Mouse (Mus musculus): ENCODE results near the gene Ntmt1. TPM values are rescaled to one million over a fixed set of nuclear protein-coding genes. Genes with fewer than 3 reads are reported as not detected.
A peak's percentile ranks its signal among the peaks of the same experiment; 100 is the strongest.

Ntmt1 gene
- polyA plus RNA-seq, 1 experiment from 2014 or later, result 72.7 TPM

- H3K36me3 ChIP-seq, result peaks cover 46% of the 10 kb centered on the region
- H3K4me3 ChIP-seq, result peak overlapping the region; percentile 69
Measured at GRCm38 (mm10) chr2:30826825-30827748, 19.5 kb downstream of the Ntmt1 start.

GRCm38 (mm10) chr2:30827749-30828475 lies 20.3 kb downstream of the Ntmt1 start:
- Histone ChIP-seq H3K36me3 (peaks cover 38% of the 10 kb centered on the region), H3K4me2 (peak overlapping the region; percentile 80), H3K4me3 (peak overlapping the region; percentile 69), H3K9me3 (no peaks in the 10 kb centered on the region), H3K27me3 (replicated peaks) (no peaks in the 10 kb centered on the region), H3K27ac (replicated peaks) (peak overlapping the region; percentile 53), H3K4me1 (peaks cover 31% of the 10 kb centered on the region), H3K9ac (peak overlapping the region; percentile 87)
- WGBS, result under 1% methylated on average over 63 of the region's 63 CpGs
- ATAC-seq (ENCODE audit: extremely low read depth, insufficient number of reproducible peaks, low FRiP score, low TSS enrichment), result peak; percentile 66

More at GRCm38 (mm10) chr2:30826825-30827748, 19.5 kb downstream of the Ntmt1 start:
- 29% methylated on average over 26 of the region's 26 CpGs for WGBS
- no peaks in the 10 kb centered on the region for H3K27me3 ChIP-seq (replicated peaks)
- ATAC-seq (ENCODE audit: extremely low read depth, insufficient number of reproducible peaks, low FRiP score, low TSS enrichment), result 0 out of 2 replicates have a peak, but pooled peaks have one; percentile 23
- no peaks in the 10 kb centered on the region for H3K9me3 ChIP-seq
- peak overlapping the region; percentile 53 for H3K27ac ChIP-seq (replicated peaks)
- H3K9ac ChIP-seq, result peak overlapping the region; percentile 87
- peaks cover 31% of the 10 kb centered on the region for H3K4me1 ChIP-seq
- peak overlapping the region; percentile 80 for H3K4me2 ChIP-seq

GRCm38 (mm10) chr2:30829315-30829714 lies 21.7 kb downstream of the Ntmt1 start:
- Histone ChIP-seq H3K9ac (no peak overlapping the region), H3K4me2 (no peak overlapping the region), H3K36me3 (peaks cover 24% of the 10 kb centered on the region), H3K27ac (replicated peaks) (no peak overlapping the region), H3K4me3 (no peak overlapping the region), H3K27me3 (replicated peaks) (no peaks in the 10 kb centered on the region), H3K9me3 (no peaks in the 10 kb centered on the region), H3K4me1 (peaks cover 32% of the 10 kb centered on the region)
- WGBS, result 38% methylated on average over 5 of the region's 5 CpGs
- no peak for ATAC-seq (ENCODE audit: extremely low read depth, insufficient number of reproducible peaks, low FRiP score, low TSS enrichment)

DNA sequence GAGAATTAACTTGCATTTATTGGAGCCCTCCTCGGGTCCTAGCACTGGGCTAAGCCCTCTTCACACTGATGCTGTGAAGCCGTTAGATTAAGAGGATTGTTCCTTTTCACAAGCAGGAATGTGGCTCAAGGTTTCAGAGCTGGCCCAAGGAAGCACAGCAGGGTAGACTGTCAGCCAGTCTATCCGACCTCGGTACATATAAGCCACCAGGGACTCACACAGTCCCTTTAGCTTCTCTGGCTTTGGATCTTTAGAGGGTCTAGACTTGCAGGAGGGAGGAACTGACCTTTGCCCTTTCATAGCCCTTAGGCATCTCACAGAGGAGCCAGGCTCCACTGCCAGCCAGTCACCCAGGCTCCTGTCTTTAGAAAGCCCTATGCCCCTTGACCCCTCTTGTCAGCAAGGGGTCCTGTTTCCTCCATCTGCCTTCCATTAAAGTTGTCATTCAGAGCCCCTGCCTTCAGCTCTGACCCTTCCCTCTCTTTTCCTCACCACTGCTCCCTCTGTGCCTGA lies 22.7 kb downstream of the Ntmt1 start, which contains the start of gene Asb6:
Gene Asb6 (minus strand): TSS at position 51 of the 513 bp plus-strand sequence.
- H3K27me3 ChIP-seq (replicated peaks), result no peaks in the 10 kb centered on the region
- no peak within 1 kb of the TSS for H3K4me3 ChIP-seq
- WGBS, result 37% methylated on average over 4 of the region's 4 CpGs
- peaks cover 14% of the 10 kb centered on the region for H3K36me3 ChIP-seq
- H3K27ac ChIP-seq (replicated peaks), result no peak within 1 kb of the TSS
- ATAC-seq (ENCODE audit: extremely low read depth, insufficient number of reproducible peaks, low FRiP score, low TSS enrichment), result no peak
- no peak within 1 kb of the TSS for H3K4me2 ChIP-seq
- H3K4me1 ChIP-seq, result peaks cover 41% of the 10 kb centered on the region
- no peaks in the 10 kb centered on the region for H3K9me3 ChIP-seq
- H3K9ac ChIP-seq, result no peak within 1 kb of the TSS

GRCm38 (mm10) chr2:30833644-30834043 lies 26.0 kb downstream of the Ntmt1 start:
- Histone ChIP-seq H3K4me1 (peaks cover 44% of the 10 kb centered on the region), H3K9me3 (no peaks in the 10 kb centered on the region), H3K4me2 (no peak overlapping the region), H3K27ac (replicated peaks) (peak overlapping the region; percentile 75), H3K9ac (0 out of 2 replicates have a peak overlapping the region, but pooled peaks have one; percentile 19), H3K4me3 (no peak overlapping the region), H3K36me3 (no peaks in the 10 kb centered on the region), H3K27me3 (replicated peaks) (no peaks in the 10 kb centered on the region)
- 59% methylated on average over 5 of the region's 5 CpGs for WGBS
- ATAC-seq (ENCODE audit: extremely low read depth, insufficient number of reproducible peaks, low FRiP score, low TSS enrichment), result no peak

DNA sequence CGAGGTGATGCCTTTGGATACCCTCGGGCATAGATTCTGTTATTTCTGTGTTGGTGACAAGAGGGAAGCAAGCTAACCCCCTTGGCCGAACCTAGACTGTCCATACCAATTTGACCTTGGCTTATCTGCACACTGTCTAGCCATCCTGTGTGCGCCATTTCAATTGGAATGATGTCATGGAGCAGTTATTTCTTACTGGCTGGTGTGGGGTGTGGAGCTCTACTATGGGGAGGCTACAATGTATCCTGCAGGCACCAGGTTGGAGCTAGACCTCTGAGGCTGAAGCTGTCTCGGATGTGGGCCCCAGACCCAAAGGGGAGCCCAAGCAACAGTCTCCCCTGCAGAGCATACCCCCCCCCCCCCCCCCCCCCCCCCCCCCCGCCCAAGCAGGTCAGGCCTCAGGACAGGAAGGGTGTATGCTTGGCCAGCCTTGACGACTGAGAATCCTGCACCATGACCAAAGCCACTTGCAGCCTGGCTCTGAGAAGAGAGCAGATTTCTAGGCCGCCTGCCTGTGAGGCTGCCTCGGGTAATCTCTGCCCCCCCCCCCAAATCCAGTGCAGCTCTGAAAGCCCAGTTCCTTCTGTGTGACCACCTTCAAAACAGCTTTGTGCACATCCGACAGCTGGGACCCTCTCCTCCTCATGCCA lies 26.9 kb downstream of the Ntmt1 start, which contains the start of gene Prrx2:
Gene Prrx2 (plus strand): TSS at position 600 of the 650 bp plus-strand sequence.
- Histone ChIP-seq H3K36me3 (no peaks in the 10 kb centered on the region), H3K4me3 (no peak within 1 kb of the TSS), H3K27me3 (replicated peaks) (no peaks in the 10 kb centered on the region), H3K9ac (peak within 1 kb of the TSS; percentile 56; the same call in 1 of the 2 replicates), H3K4me1 (peaks cover 43% of the 10 kb centered on the region), H3K4me2 (no peak within 1 kb of the TSS), H3K27ac (replicated peaks) (peak within 1 kb of the TSS; percentile 80), H3K9me3 (no peaks in the 10 kb centered on the region)
- WGBS, result 45% methylated on average over 8 of the region's 10 CpGs
- ATAC-seq (ENCODE audit: extremely low read depth, insufficient number of reproducible peaks, low FRiP score, low TSS enrichment), result no peak

DNA sequence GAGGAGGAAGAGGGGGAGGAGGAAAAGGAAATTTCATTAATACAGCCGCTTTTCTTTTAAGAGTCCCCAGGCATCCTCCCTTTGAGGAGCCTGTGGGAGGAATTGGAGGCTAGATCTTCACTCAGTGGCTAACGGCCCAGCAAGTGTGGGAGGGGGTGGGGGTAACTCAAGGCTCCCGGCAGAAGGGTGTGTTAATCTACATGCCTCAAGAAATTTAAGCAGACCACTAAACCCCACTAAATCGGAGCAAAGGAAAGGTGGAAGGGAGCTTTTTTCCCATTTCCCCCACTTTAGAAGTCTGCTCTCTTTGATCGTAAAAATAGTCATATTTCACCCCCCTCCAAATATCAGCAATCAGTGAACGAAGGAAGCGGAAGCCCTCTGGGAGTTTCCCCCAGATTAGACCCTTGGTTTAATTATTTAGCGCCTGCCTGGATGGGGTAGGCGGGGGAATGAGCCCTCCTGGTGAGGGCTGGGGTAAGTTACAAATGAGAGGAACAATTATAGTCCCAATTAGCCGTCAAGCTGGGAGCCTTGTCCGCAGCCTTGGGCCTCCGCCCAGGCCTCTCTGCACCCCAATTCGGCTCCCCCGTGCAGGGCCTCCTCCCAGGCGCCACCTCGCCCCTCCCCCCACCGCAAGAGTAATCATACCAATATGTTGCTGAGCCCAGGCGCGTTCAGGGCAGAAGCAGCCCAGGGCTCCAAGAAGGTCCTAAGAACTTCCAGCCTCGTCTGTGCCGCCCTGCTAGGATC lies 28.8 kb downstream of the Ntmt1 start:
- no peaks in the 10 kb centered on the region for H3K36me3 ChIP-seq
- peak overlapping the region; percentile 56 for H3K9ac ChIP-seq
- peak overlapping the region; percentile 33 for H3K27ac ChIP-seq (replicated peaks)
- H3K27me3 ChIP-seq (replicated peaks), result no peaks in the 10 kb centered on the region
- H3K4me1 ChIP-seq, result peaks cover 43% of the 10 kb centered on the region
- H3K9me3 ChIP-seq, result no peaks in the 10 kb centered on the region
- ATAC-seq (ENCODE audit: extremely low read depth, insufficient number of reproducible peaks, low FRiP score, low TSS enrichment), result no peak
- WGBS, result 20% methylated on average over 21 of the region's 21 CpGs
- 0 out of 2 replicates have a peak overlapping the region, but pooled peaks have one; percentile 2 for H3K4me3 ChIP-seq
- H3K4me2 ChIP-seq, result peak overlapping the region; percentile 34

DNA sequence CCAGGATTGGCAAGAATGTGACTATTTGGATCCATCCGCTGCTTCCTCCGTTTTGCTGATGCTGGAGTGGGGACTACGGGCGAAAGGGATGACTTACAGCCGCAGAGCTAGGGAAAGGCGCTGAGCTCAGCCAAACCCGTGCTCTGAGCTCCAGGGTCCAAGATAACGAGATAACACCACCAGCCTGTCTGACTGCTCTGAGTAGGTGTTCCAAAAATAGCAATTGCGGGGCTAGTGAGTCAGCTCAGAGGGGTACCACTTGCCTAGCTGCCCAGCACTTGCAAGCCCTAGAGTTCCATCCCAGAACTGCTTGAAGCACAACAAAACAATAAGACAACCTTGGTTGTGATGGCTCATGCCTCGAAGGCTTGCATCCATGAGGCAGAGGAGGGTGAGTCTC lies 35.0 kb downstream of the Ntmt1 start:
- 15% methylated on average over 10 of the region's 10 CpGs for whole genome bisulfite sequencing
- H3K4me1 ChIP-seq, result peaks cover 48% of the 10 kb centered on the region
- no peaks in the 10 kb centered on the region for H3K36me3 ChIP-seq
- H3K4me3 ChIP-seq, result 0 out of 2 replicates have a peak overlapping the region, but pooled peaks have one; percentile 11
- H3K9ac ChIP-seq, result peak overlapping the region; percentile 72
- peaks cover 20% of the 10 kb centered on the region for H3K27me3 ChIP-seq (replicated peaks)
- ATAC-seq (ENCODE audit: extremely low read depth, insufficient number of reproducible peaks, low FRiP score, low TSS enrichment), result no peak
- H3K27ac ChIP-seq (replicated peaks), result peak overlapping the region; percentile 84
- H3K9me3 ChIP-seq, result no peaks in the 10 kb centered on the region
- peak overlapping the region; percentile 55 for H3K4me2 ChIP-seq

DNA sequence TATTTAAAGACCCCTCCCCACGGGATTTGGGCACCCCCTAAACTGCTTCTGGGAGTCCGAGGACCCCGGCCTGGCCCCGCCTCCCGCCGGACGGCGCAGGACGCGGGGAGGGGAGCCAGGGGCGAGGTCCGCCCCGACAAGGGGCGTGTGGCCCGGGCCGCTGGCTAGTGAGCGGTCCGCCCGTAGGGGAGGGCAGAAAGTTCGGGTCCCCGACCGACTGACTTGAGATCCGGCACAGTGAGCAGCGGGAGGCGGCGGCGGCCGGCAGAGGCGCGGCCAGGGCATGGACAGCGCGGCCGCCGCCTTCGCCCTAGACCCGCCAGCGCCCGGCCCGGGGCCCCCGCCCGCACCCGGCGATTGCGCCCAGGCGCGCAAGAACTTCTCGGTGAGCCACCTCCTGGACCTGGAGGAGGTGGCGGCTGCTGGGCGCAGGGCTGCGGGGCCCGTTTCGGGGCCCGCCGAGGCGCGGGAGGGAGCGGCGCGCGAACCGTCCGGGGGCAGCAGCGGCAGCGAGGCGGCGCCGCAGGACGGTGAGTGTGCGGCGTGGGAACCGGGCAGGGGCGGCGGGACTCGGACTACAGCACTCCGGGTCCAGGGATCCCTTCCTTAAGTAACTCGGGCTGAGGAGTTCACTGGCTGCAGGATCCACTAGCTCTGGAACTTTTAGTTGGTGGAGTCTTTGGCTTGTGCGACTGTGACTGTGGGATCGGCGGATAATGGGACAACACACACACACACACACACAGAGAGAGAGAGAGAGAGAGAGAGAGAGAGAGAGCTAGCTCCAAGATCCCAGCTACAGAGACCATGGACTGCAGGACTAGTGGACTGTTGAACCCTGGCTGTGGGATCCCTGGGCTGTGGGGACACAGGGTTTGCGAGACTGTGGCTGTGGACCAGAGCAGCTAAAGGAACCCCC lies 37.8 kb downstream of the Ntmt1 start:
- H3K4me1 ChIP-seq, result peaks cover 67% of the 10 kb centered on the region
- peak overlapping the region; percentile 88 for H3K27ac ChIP-seq (replicated peaks)

More for the DNA sequence above, 37.8 kb downstream of the Ntmt1 start:
- WGBS, result 1% methylated on average over 71 of the region's 80 CpGs
- no peaks in the 10 kb centered on the region for H3K36me3 ChIP-seq
- peak overlapping the region; percentile 73 for H3K4me3 ChIP-seq
- H3K9ac ChIP-seq, result peak overlapping the region; percentile 95
- peak overlapping the region; percentile 78 for H3K4me2 ChIP-seq
- no peaks in the 10 kb centered on the region for H3K9me3 ChIP-seq
- 0 out of 2 replicates have a peak, but pooled peaks have one; percentile 9 for ATAC-seq (ENCODE audit: extremely low read depth, insufficient number of reproducible peaks, low FRiP score, low TSS enrichment)
- H3K27me3 ChIP-seq (replicated peaks), result peaks cover 20% of the 10 kb centered on the region

All from heart, embryonic 13.5 days (tissue).